Mouse (Mus musculus) erythroblast, adult 5-6 weeks (primary cell): ENCODE results near the gene Bbox1. TPM values are rescaled to one million over a fixed set of nuclear protein-coding genes. Genes with fewer than 3 reads are reported as not detected.

ENCODE experiments used
- ATAC-seq: replicated peaks from 2 replicates; pipeline ENCODE4 v1.8.0; 2016; ENCODE audit warnings: moderate number of reproducible peaks, mild to moderate bottlenecking, moderate TSS enrichment, inconsistent platforms; ENCODE audit not compliant: poor library complexity, low FRiP score, severe bottlenecking
- total RNA-seq, 2 experiments: library from RNA; stranded (forward) in 1 of 2; stranded (reverse) in 1 of 2; fragments of 150-400 nt in 1 of 2; fragments of 200-764, 138-1000 nt in 1 of 2; gene quantifications; 2 replicates each; pipeline versions ENCODE4 v1.2.3 to v1.2.4; 2015 to 2017; ENCODE audit warnings: low replicate concordance in 2 of 2

The Bbox1 gene
- total RNA-seq, 2 experiments from 2014 or later = not detected

DNA sequence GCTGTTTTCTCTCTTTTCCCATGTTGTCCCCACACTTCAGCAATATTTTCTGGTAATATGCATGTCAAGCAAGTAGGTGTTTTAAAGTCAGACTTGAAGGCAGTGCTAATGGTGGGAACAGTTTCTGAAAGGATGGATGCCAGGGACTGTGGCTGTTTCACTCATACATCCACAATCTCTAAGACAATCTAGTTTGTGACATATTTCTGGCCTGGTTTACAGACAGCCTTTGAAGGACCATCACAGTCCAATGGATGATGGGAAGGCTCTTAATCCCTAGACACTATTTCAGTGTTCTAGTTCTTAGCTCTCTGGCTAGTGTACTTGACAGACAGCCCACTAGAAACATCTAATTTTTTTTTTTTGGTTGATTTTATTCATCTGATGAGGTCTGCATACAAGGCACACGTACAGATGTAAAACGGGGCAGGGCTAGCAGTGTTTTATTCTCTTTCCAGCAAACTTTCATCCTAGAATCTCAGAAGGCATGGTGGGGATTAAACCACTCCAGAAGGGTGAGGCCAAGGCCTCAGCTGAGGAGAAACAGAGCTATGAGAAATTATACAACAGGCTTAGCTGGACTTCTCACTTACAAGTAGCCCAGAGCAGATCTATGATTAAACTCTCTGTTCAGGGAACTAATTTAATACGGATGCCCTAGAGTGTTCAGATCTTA is 28.4 kb downstream of the Bbox1 start:
- no peak for ATAC-seq

DNA sequence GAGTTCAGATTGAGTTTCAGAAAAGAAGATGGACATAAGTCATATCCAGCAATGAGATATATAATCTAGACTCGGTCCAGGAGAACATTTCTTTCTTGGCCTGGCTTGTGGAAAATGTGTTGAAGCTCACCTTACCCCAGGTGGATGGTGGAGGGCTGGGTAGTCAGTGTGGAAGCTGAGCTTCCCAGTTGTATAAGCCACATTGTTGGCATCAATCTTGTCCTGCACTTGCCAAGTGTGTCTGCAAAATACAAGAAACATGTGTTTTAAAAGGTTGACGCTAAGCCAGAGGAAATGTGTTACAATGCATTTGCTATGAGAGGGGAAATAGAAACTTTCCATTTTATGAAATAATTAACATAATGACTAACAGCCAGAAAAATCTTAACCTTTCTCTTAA is 38.9 kb downstream of the Bbox1 start:
- no peak for ATAC-seq

DNA sequence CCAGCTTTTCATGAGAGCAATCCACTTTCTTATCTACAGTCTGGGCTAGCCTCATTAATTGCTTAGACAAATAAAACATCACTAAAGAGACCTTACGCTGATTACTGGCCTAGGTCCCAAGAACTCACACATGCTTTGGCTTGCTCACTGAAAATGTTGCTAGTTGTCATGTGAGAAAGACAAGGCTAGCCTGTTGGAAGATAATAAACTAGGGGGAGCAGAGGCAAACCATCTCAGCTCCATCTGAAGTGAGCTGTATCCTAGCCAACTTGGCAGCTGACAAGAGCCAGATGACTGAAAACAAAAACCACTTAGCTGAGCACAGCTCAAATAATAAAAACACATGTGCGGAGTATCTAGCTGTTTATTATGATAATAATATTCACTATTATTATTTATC is 40.2 kb downstream of the Bbox1 start:
- ATAC-seq = no peak

DNA sequence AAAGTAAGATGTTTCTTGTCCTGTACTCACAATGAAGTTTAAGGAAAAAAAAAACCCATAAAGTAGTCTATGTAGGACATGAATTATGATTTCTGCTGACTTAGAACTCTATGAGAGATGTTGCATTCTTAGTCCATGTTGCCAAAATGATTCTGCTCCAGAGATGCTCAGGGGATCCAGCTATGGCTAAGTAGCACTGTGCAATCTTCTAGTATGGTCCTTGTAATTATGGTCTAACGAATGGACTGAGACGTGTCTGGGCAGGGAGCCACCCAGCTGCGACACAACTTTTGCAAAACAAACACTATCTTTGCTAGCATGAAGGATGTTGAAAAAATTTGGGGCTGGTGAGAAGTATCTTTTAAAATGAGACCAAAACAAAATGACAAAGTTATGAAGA is 45.1 kb downstream of the Bbox1 start:
- no peak for ATAC-seq

GRCm38 (mm10) chr2:110232252-110232651 is 82.1 kb downstream of the Bbox1 start:
- ATAC-seq = no peak

DNA sequence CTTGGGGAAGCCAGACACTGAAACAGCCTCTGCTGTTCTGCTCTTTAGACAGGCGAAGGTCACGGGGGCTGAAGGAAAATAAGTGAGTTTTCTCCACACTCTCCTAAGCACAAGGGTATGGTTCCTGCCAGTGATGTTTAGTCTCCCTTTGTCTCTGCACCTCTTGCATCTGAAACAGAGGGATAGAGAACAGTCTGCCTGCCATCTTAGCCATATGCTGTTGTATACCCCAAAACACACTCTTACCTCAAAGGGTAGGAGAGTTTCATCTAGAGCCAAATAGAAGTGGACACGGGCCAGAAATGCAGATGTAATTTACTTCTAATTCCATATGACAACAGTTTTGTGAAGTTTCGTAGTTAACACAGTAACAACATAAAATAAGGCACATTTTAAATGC is 83.6 kb downstream of the Bbox1 start:
- no peak for ATAC-seq

DNA sequence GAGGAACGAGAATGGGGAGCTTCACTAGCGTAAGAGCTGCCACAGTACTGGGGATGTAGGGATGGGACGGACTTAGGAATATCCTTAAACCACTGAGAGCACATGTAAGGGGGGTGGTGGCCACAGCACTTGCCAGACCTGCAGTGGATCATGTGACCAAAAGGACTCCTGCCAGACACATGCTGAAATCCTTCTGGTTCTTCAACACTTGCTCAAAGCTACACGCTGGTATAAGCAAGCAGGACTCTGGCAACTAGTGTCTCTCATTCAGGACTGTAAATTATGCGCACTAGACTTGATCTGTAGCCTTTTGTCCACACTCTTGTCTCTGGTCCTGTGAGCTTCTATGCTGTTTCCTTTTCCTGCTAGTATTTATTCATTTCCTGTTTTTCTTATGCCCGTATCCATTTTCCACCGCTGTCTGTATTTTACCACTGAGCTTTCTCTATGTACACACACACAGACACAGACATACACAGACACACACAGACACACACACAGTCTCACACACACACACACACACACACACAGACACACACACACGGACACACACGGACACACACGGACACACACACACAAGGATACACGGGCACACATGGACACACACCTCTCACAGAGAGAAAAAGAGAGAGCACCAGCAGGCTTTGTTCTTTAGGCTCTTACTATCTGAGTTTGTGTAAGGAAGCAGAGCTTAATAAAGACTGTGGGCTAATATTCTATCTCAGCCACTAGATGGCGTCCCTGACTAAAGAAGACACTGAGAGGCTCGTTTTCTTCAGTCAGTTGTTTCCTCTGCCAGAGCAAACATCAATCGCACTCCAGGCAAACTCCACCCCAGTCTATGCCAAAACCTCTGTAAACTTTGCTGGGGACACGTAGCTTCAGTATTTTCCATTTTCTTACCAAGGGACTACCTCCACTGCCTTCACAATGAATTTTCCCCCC is 84.9 kb downstream of the Bbox1 start:
- ATAC-seq = no peak

DNA sequence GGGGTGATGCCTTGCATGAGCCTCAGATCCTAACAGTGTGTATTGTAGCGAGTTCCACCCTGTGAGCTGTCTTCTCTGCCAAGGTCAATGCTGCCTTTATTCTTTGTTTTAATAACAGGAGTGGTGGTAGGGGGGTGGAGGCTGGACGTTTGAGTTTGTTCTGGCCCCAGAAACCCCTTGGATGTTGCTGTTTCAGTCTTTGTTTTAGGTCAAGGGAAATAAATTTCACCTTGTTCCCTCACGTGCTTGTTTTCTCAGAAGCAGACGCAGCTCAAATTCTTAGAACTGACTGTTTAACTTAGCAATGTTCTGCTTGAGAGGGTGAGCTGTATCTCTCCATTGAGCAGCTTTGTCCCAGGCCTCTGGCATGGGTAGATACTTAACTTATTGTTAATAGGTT is 87.9 kb downstream of the Bbox1 start:
- no peak for ATAC-seq

DNA sequence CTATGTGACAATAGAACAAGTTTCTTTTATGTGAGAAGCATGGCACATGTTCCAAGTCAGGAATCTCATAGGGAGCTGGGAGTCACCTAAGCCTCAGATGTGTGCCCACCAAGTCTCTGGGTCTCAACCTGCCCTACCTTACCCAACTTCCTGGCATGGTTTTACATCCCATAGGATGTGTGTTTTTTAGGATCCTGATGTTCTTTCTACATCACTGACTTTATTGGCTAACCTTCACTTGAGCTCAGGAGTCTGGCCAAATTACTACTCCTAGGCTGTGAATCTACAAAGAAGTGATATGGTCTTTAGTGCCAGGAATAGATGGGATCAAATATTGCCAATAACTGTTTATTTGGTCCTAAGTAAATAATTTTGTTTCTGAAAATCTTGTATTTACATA is 88.4 kb downstream of the Bbox1 start:
- no peak for ATAC-seq

DNA sequence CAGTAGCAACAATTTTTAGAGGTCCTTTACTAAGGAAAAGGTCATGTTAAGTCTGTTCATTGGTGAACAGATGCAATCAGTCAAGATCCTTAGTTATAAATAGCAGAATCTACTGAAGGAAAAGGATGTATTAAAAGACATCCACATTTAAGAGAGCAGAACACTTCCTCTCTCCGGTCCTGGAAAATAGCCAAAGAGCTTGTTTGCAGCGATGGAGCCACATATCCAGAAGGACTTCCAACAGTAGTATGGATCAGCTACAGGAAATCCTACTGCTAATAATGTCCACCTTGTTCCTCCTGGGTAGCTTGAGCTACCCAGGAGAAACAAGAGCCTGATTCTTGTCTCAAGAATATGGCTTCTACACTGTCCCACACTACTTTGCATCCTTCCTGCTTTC is 91.6 kb downstream of the Bbox1 start:
- ATAC-seq = no peak

- no peak for ATAC-seq
Measured at GRCm38 (mm10) chr2:110220492-110220891, 93.9 kb downstream of the Bbox1 start.

- ATAC-seq = no peak
Measured at GRCm38 (mm10) chr2:110215685-110216058, 98.7 kb downstream of the Bbox1 start.

- no peak for ATAC-seq
Measured at GRCm38 (mm10) chr2:110214991-110215684, 99.2 kb downstream of the Bbox1 start.

GRCm38 (mm10) chr2:110214278-110214677 is 100.1 kb downstream of the Bbox1 start:
- no peak for ATAC-seq

Other genes starting within 250 kb of the Bbox1 start
- not detected in 2 replicates for gene Fibin, start 48.6 kb upstream of the Bbox1 start, total RNA-seq (2015; ENCODE audit: low replicate concordance)
- gene Fibin, start 48.6 kb upstream of the Bbox1 start, total RNA-seq (2017; ENCODE audit: low replicate concordance) = 0.42 TPM in 1 of 2 replicates, not detected in the other